Comparison of ENCODE assay signal across 9 mouse cellular contexts in the genomic region with DNA sequence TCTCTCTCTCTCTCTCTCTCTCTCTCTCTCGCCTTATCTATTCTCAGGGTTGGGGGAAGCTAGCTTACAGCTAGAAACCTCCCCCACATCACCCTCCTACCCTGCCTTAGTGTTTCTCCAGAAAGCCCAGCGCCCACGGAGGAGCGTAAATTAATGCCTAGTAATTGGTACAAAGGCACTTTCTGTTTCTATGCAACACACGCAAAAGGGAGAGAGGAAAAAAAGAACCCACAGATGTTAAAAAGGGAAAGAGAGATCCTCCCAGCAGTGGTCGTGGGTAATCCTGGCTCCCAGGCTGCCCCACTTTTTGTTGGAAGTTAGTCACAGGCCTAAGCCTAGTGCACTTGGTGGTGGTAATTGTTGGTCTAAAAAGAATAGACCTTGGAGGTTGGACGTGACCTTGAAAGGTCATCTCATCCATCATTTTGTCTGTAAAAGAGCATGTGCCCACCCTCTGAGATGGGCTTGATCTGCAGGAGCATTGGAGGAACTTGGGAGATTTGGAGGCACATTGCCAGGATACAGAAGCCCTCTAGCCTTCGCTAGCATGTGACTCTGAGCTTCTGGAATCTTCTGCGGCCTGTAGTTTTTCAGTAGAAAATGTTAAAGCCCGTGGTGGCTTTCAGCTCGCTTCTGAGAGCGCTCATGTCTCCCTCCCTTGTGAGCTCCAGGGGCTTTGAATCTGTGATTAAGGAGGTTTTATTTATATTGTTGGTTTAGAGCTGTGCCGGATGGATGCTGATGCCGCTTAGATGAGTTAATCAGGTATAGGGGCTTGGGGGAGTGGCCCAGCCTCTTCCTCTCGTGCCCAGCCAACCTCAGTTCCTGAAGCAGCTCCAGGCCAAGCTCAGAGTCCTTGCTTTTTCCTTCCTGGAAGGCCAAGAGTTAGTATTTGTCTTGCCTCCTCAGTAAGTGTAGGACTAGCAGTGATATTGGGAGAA. TPM values are rescaled to one million over a fixed set of nuclear protein-coding genes. Genes with fewer than 3 reads are reported as not detected.
DNase-seq lines count a peak whose midpoint lies in the region; ATAC-seq and TF ChIP-seq lines count a peak whose summit lies in the region.
"Had no signal": no experiment of that assay in that cellular context is flagged by ENCODE, and none has a peak within 500 bp of the region (broad histone marks: within the 10 kb centered on the region; RNA-seq: fewer than 3 reads in every experiment).

No protein-coding gene starts in this region.

- no peak overlapping the region for H3K9ac ChIP-seq in hindbrain, embryonic 12.5 days
- H3K9ac ChIP-seq in ES-Bruce4 (ENCODE audit: low read depth, poor library complexity, severe bottlenecking) (peak overlapping the region; percentile 57), ES-E14 (ENCODE audit: insufficient read depth, low read depth, low read length, poor library complexity, severe bottlenecking) (peak overlapping the region; percentile 28; the same call in 1 of the 2 replicates)

- peaks cover 26% of the 10 kb centered on the region for H3K4me1 ChIP-seq in hindbrain, embryonic 10.5 days (replicated peaks)
- H3K4me1 ChIP-seq in hindbrain, embryonic 12.5 days: peaks cover 14% of the 10 kb centered on the region
- H3K4me1 ChIP-seq in ES-Bruce4 (ENCODE audit: control insufficient read depth, insufficient read depth, low read length): peaks cover 2% of the 10 kb centered on the region
- H3K4me1 ChIP-seq in ES-E14 (ENCODE audit: control insufficient read depth in 2 of 2, insufficient read depth in 2 of 2, low read length in 2 of 2, poor library complexity in 1 of 2): peaks cover 9 to 24% of the 10 kb centered on the region in 2 experiments

- ATAC-seq in hindbrain, embryonic 12.5 days (ENCODE audit: low FRiP score): no peak

- H3K36me3 ChIP-seq in hindbrain, embryonic 10.5 days: no peaks in the 10 kb centered on the region
- no peaks in the 10 kb centered on the region for H3K36me3 ChIP-seq in hindbrain, embryonic 12.5 days
- H3K36me3 ChIP-seq in ES-Bruce4 (ENCODE audit: control insufficient read depth, insufficient read depth, low read length, poor library complexity, severe bottlenecking) (peaks cover 38% of the 10 kb centered on the region), ES-E14 (ENCODE audit: control insufficient read depth, insufficient read depth, low read length, poor library complexity, severe bottlenecking) (peaks cover 24% of the 10 kb centered on the region)

- TF ChIP-seq CTCF in ES-Bruce4 (IDR thresholded peaks at IDR 0.05; ENCODE audit: low read depth, low read length): no peak

- TF ChIP-seq EP300 in ES-Bruce4 (IDR thresholded peaks at IDR 0.05; ENCODE audit: insufficient read depth, low read depth, low read length): no peak

- H3K4me2 ChIP-seq in hindbrain, embryonic 12.5 days (replicated peaks): no peak overlapping the region

- TF ChIP-seq POLR2A in ES-Bruce4 (IDR thresholded peaks at IDR 0.05; ENCODE audit: insufficient read depth, low read length): no peak

- H3K27ac ChIP-seq in hindbrain, embryonic 10.5 days: 0 out of 2 replicates have a peak overlapping the region, but pooled peaks have one; percentile 29
- no peak overlapping the region for H3K27ac ChIP-seq in hindbrain, embryonic 12.5 days
- H3K27ac ChIP-seq in ES-Bruce4 (ENCODE audit: insufficient read depth, low read length) (peak overlapping the region; percentile 39), ES-E14 (ENCODE audit: insufficient read depth, low read depth, low read length, poor library complexity, severe bottlenecking) (peak overlapping the region; percentile 43; the same call in 1 of the 2 replicates)

- H3K27me3 ChIP-seq in hindbrain, embryonic 10.5 days (ENCODE audit: insufficient read depth, poor library complexity, severe bottlenecking): peaks cover 32% of the 10 kb centered on the region
- H3K27me3 ChIP-seq in hindbrain, embryonic 12.5 days: peaks cover 25% of the 10 kb centered on the region
- H3K27me3 ChIP-seq in ES-Bruce4 (ENCODE audit: control insufficient read depth, insufficient read depth, low read length, poor library complexity, severe bottlenecking): no peaks in the 10 kb centered on the region

- no peak overlapping the region for H3K4me3 ChIP-seq in hindbrain, embryonic 10.5 days
- H3K4me3 ChIP-seq in hindbrain, embryonic 12.5 days: no peak overlapping the region
- H3K4me3 ChIP-seq in ES-Bruce4 (ENCODE audit: low read depth, low read length): peak overlapping the region; percentile 39
- H3K4me3 ChIP-seq in ES-E14 (ENCODE audit: insufficient read depth in 1 of 2, low read depth in 1 of 2, low read length in 2 of 2, poor library complexity in 1 of 2, severe bottlenecking in 1 of 2): peak overlapping the region; percentile 2 to 21; a peak in 3 of 4 replicates

- intact Hi-C loops in heart, postnatal 10 days (cut with DNase I): no loop called here

- H3K9me3 ChIP-seq in hindbrain, embryonic 10.5 days: no peaks in the 10 kb centered on the region
- H3K9me3 ChIP-seq in hindbrain, embryonic 12.5 days (replicated peaks): no peaks in the 10 kb centered on the region
- H3K9me3 ChIP-seq in ES-Bruce4 (replicated peaks; ENCODE audit: control insufficient read depth, insufficient read depth, low read length, poor library complexity, severe bottlenecking) (no peaks in the 10 kb centered on the region), ES-E14 (ENCODE audit: control insufficient read depth, insufficient read depth, low read depth, low read length) (no peaks in the 10 kb centered on the region)

- in situ Hi-C loops in ES-E14 (cut with MboI; ENCODE audit: low sequenced_read_pairs in 2 of 2, unreplicated experiment in 2 of 2): no loop called here

- DNase-seq in hindbrain, embryonic 10.5 days (ENCODE audit: low spot score): peak; percentile 18
- no peak for DNase-seq in ES-E14 (ENCODE audit: low read depth, low spot score)
- peak; percentile 44 for DNase-seq in kidney, postnatal 10 days
- DNase-seq in heart, postnatal 10 days: no peak
- no peak for DNase-seq in thymus, postnatal 25 days
- DNase-seq in lung, postnatal 14 days: no peak
- DNase-seq: lung, postnatal 10 days had no signal

- 74% methylated on average over 15 of the region's 15 CpGs for WGBS in hindbrain, embryonic 10.5 days
- 64% methylated on average over 15 of the region's 15 CpGs for WGBS in hindbrain, embryonic 12.5 days

TF ChIP-seq in ES-E14, 5 proteins besides CTCF, POLR2A, EP300 and RAD21:
- no peak for TF ChIP-seq HCFC1 (IDR thresholded peaks at IDR 0.05; ENCODE audit: borderline replicate concordance, insufficient read depth, low read length)
- no peak for TF ChIP-seq ZNF384 (IDR thresholded peaks at IDR 0.05; ENCODE audit: low read depth, low read length)
- no peak for TF ChIP-seq ZC3H11A (IDR thresholded peaks at IDR 0.05; ENCODE audit: borderline replicate concordance, low read depth, low read length)
- no peak for TF ChIP-seq MAFK (IDR thresholded peaks at IDR 0.05; ENCODE audit: insufficient read depth, low read depth, low read length)
- no peak for TF ChIP-seq CHD2 (IDR thresholded peaks at IDR 0.05; ENCODE audit: low read depth, low read length)
TF ChIP-seq in ES-E14: peak in this region for 0.

RNA-seq across cellular contexts. Expression of a gene that starts 6.3 kb away (rescaled TPM):
- 1.1 and 1.2 TPM in 2 replicates for polyA plus RNA-seq in hindbrain, embryonic 10.5 days (2016; fragmentation: Nextera tagmentation; extraction: Ambion mirVana)
- 1.6 and 2.1 TPM in 2 replicates for polyA plus RNA-seq in hindbrain, embryonic 12.5 days (2016; fragmentation: Nextera tagmentation; extraction: Ambion mirVana)
- 73.8 and 77.1 TPM in 2 replicates for polyA plus RNA-seq in ES-Bruce4 (2011; ENCODE audit: insufficient read depth, insufficient read length, low read depth, missing spikeins)
- 90.8 and 173 TPM in 2 replicates for total RNA-seq in ES-E14 (2012; rRNA removed)
- total RNA-seq in heart, postnatal 10 days (2021): 100 to 1,000 TPM in 1 of 2 experiments, 10 to 100 TPM in 1; 67.7 to 119 TPM

Comparison
In these comparisons a context has a peak if more than half of its experiments do, and no peak if none do; other contexts are left out.
1. DNase-seq: peak in hindbrain, embryonic 10.5 days (single experiment) and kidney, postnatal 10 days (single experiment); none in ES-E14 (single experiment), heart, postnatal 10 days (0 of 2), thymus, postnatal 25 days (single experiment) and lung, postnatal 14 days (single experiment).
2. H3K4me3 ChIP-seq: peak in ES-Bruce4 (single experiment) and ES-E14 (2 of 2); none in hindbrain, embryonic 10.5 days (single experiment) and hindbrain, embryonic 12.5 days (single experiment).
3. RNA of a gene that starts 6.3 kb away (polyA plus RNA-seq): 73.8 to 77.1 TPM in ES-Bruce4; 1.6 to 2.1 TPM in hindbrain, embryonic 12.5 days and 1.1 to 1.2 TPM in hindbrain, embryonic 10.5 days; every median in the first group is over 10 times any median in the second.